Mouse (Mus musculus) C2C12 (cell line): ENCODE measurements around the gene Hist1h1d. TPM values are rescaled to one million over a fixed set of nuclear protein-coding genes. Genes with fewer than 3 reads are reported as not detected.
"Not testable (repeated sequence)": the region's sequence is repeated elsewhere in the genome, so short reads cannot be mapped to it uniquely, and the experiment has no call there.

ENCODE experiments used
- H3K27me3 ChIP-seq: one replicate; pipeline ENCODE4 v1.6.1; 2011; ENCODE audit not compliant: control insufficient read depth, insufficient read depth, insufficient read length
- H3K36me3 ChIP-seq: one replicate; pipeline ENCODE4 v1.6.1; 2011; ENCODE audit not compliant: control insufficient read depth, insufficient read depth
- H3K4me3 ChIP-seq: one replicate; pipeline ENCODE4 v1.5.1; 2011; ENCODE audit warnings: mild to moderate bottlenecking, control low read depth; ENCODE audit not compliant: poor library complexity, insufficient read depth, severe bottlenecking
- H3K79me2 ChIP-seq: one replicate; pipeline ENCODE4 v1.6.1; 2011; ENCODE audit not compliant: control insufficient read depth, insufficient read depth
- H3K79me3 ChIP-seq: one replicate; pipeline ENCODE4 v1.6.1; 2011; ENCODE audit warnings: low read depth, control low read depth
- H3ac ChIP-seq: one replicate; pipeline ENCODE3; 2011; ENCODE audit warnings: low read depth; ENCODE audit not compliant: control insufficient read depth, insufficient read length
- CEBPB ChIP-seq: IDR thresholded peaks from one replicate; pipeline ENCODE4 v1.6.1; 2011; ENCODE audit warnings: low read depth, mild to moderate bottlenecking, control low read depth, moderate library complexity
- CTCF ChIP-seq: IDR thresholded peaks from one replicate; pipeline ENCODE4 v1.5.1; 2011; ENCODE audit not compliant: control insufficient read depth, insufficient read depth, insufficient read length
- FOSL1 ChIP-seq: IDR thresholded peaks from one replicate; pipeline ENCODE4 v1.8.0; 2011; ENCODE audit warnings: mild to moderate bottlenecking, low read length; ENCODE audit not compliant: poor library complexity, insufficient read depth, severe bottlenecking
- MAX ChIP-seq: IDR thresholded peaks from one replicate; pipeline ENCODE4 v1.6.1; 2011; ENCODE audit warnings: mild to moderate bottlenecking, control low read depth
- MYOD1 ChIP-seq: IDR thresholded peaks from one replicate; pipeline ENCODE4 v1.6.1; 2011; ENCODE audit warnings: low read depth; ENCODE audit not compliant: control insufficient read depth, insufficient read length
- MYOG ChIP-seq: IDR thresholded peaks from one replicate; pipeline ENCODE4 v1.6.1; 2011; ENCODE audit not compliant: control insufficient read depth, insufficient read length; ENCODE audit errors: extremely low read depth
- USF1 ChIP-seq: IDR thresholded peaks from one replicate; pipeline ENCODE4 v1.6.1; 2011; ENCODE audit warnings: low read depth, mild to moderate bottlenecking, control low read depth, moderate library complexity
- polyA plus RNA-seq: library from polyadenylated mRNA; unstranded; fragments of >200 nt; fragmentation: generic; extraction: Trizol; gene quantifications from one replicate; pipeline ENCODE4 v1.2.1, GENCODE M21; 2012; ENCODE audit warnings: missing spikeins

Gene Hist1h1d
- polyA plus RNA-seq, 1 experiment: 0.25 TPM

DNA sequence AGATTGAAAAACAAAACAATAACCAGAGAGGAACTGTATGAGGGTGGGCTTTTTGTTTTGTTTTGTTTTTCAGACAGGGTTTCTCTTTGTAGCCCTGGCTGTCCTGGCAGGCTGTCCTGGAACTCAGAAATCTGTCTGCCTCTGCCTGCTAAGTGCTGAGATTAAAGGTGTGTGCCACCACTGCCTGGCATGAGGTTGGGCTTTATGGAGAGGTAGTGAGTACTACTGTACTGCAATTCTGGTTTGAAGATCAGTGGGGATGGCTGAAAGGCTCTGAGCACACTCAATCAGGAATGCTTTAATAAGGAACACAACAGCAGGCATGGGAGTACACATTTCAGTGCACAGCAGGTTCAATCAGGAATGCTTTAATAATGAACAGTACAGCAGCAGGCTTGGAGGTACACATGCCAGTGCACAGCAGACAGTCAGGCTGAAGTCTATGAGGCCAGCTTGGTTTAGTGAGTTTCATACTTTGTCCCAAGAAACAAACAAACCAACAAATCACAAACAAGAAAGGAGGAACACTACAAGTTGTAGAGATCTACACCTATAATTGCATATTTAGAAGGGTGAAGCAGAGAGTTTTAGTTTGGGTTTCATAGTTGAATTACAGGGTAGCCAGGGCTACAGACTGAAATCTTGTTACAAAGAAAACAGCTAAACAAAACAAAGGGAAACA, 30.5 kb downstream of the Hist1h1d start:
- Histone ChIP-seq H3K79me2 (no peaks in the 10 kb centered on the region), H3K36me3 (no peaks in the 10 kb centered on the region), H3ac (peak overlapping the region; percentile 55), H3K4me3 (no peak overlapping the region), H3K27me3 (no peaks in the 10 kb centered on the region), H3K79me3 (no peaks in the 10 kb centered on the region)
- no peak for TF ChIP-seq MAX
- TF ChIP-seq CEBPB: no peak
- TF ChIP-seq FOSL1: no peak
- no peak for TF ChIP-seq CTCF
- TF ChIP-seq MYOD1: no peak
- TF ChIP-seq USF1: no peak
- TF ChIP-seq MYOG: no peak

DNA sequence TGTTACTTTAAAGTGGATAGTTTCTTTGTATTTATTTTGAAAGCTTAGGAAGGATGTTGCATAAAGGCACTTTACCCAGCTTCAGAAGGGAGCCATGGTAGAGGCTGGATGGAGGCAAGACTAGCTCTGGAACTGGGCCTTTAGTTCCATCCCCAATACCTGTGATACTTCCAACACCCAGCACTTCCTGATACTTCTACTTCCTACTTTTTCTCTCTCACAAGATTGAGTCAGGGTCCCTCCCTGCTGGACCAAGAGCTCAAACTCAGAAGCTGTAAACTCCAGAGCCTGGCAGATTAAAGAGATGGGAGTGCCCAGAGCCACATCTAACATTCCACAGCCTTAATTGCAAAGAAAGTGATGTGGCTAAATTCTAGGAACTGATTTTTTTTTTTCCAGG, 31.3 kb downstream of the Hist1h1d start:
- Histone ChIP-seq H3K79me3 (no peaks in the 10 kb centered on the region), H3ac (peak overlapping the region; percentile 14), H3K4me3 (peak overlapping the region; percentile 27), H3K27me3 (no peaks in the 10 kb centered on the region), H3K79me2 (no peaks in the 10 kb centered on the region), H3K36me3 (no peaks in the 10 kb centered on the region)
- no peak for TF ChIP-seq MYOG
- TF ChIP-seq USF1: no peak

DNA sequence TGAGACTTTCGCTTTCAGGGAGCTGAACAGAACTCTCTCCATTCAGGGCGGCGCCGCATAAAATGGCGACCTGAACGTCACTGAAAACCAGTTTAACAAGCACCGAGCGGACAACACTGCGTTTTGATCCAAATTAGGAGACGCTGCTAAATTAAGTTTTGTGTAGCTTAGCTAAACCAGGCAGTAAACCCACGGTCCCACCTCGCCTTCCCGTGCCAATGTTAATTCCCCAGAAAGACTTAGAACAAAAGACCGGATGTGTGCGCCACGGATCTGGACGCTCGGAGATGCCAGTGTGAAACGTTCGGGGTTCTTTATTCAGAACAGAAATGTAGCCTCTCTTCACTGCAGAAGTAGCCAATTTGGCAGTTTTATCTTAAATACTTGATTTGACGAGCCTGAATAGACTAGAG, 32.0 kb downstream of the Hist1h1d start:
- Histone ChIP-seq H3K4me3 (peak overlapping the region; percentile 27), H3K79me2 (no peaks in the 10 kb centered on the region), H3ac (peak overlapping the region; percentile 82), H3K36me3 (no peaks in the 10 kb centered on the region), H3K27me3 (no peaks in the 10 kb centered on the region), H3K79me3 (no peaks in the 10 kb centered on the region)
- TF ChIP-seq MYOG (no peak), CEBPB (no peak), CTCF (no peak), FOSL1 (no peak), USF1 (no peak), MYOD1 (no peak), MAX (no peak)

DNA sequence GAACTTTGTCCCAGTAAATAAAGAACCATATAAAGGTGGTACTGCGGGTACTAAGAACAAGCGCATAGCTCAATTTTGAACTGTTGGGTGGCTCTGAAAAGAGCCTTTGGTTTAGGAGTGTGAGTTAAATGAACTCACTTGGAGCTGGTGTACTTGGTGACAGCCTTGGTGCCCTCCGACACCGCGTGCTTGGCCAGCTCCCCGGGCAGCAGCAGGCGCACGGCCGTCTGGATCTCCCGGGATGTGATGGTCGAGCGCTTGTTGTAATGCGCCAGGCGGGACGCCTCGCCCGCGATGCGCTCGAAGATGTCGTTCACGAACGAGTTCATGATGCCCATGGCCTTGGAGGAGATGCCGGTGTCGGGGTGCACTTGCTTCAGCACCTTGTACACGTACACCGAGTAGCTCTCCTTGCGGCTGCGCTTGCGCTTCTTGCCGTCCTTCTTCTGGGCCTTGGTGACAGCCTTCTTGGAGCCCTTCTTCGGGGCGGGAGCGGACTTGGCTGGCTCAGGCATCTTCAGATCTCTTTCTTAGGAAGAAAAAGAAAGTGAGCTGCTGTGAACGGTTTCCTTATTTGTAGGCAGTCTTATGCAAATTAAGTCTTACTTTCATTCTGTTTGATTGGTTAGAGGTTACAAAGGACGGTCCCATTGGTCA, 32.5 kb downstream of the Hist1h1d start:
- H3K79me3 ChIP-seq, H3K36me3 ChIP-seq, H3K27me3 ChIP-seq, H3K79me2 ChIP-seq: not testable (repeated sequence)
- peak overlapping the region; percentile 27 for H3K4me3 ChIP-seq
- H3ac ChIP-seq: peak overlapping the region; percentile 82

DNA sequence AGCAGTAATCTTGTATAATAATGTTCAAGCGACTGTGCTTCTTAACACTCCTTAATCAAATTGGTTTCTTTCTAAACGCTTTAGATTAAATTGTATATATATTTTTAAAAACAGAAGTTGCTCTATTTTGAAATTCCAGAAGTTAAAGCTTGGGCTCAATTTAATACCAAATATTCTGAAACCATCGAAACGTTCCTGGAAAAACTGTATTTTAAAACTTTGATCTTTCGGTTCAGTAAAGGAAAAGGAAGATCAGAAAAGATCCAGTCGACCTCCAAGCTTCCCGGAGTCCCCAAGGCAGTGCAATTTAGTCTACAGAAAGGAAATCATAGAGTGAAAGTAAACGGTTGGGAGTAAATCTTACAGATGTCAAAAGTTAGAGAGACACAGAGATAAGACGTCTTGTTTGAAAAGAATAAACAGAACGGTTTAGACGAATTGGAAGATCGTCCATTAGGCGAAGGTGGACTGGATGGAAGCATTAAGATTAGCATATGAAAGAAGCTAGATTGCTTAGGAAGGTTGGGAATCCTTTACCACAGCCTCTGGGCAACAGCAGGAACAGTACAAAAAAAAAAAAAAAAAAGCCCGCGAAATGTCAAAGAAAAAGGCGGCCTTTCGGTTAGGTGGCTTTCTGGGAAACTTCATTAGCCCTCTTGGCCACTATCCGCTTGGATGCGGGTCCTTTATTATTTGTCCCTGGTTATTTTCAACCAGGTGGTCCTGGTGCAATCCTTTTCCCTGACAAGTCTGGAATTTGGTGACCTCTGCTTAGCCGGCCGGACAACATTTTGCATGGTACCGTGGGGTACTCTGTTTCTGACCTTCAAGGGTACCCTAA, 33.3 kb downstream of the Hist1h1d start:
- Histone ChIP-seq H3K79me2 (no peaks in the 10 kb centered on the region), H3K36me3 (no peaks in the 10 kb centered on the region), H3K79me3 (no peaks in the 10 kb centered on the region), H3K27me3 (no peaks in the 10 kb centered on the region), H3K4me3 (no peak overlapping the region), H3ac (peak overlapping the region; percentile 36)
- no peak for TF ChIP-seq FOSL1
- TF ChIP-seq MYOD1: no peak
- TF ChIP-seq CEBPB: no peak
- TF ChIP-seq CTCF: no peak
- TF ChIP-seq MAX: no peak
- TF ChIP-seq MYOG: no peak
- TF ChIP-seq USF1: no peak

DNA sequence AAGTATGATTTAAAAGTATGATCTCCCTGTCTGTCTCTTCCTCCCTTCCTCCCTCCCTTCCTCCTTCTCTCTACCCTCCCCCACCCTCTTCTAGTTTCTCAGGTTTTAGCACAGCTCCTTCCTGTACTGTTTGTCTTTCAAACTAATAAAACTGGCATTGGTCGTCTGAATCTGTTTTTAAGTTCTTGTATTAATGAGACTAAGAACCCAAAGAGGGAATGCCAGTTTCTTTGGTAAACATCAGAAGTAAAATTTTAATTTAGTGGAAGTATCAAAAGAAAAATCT, 33.8 kb downstream of the Hist1h1d start:
- no peak for TF ChIP-seq MYOG
- no peak for TF ChIP-seq CEBPB
- TF ChIP-seq MYOD1: no peak
- TF ChIP-seq USF1: no peak
- TF ChIP-seq CTCF: no peak
- no peak for TF ChIP-seq MAX
- TF ChIP-seq FOSL1: no peak
- Histone ChIP-seq H3K79me2 (no peaks in the 10 kb centered on the region), H3ac (no peak overlapping the region), H3K4me3 (no peak overlapping the region), H3K79me3 (no peaks in the 10 kb centered on the region), H3K36me3 (no peaks in the 10 kb centered on the region), H3K27me3 (no peaks in the 10 kb centered on the region)
